Mouse (Mus musculus) adrenal gland, postnatal 14 days (tissue): Measurements from ENCODE around the gene Ifitm3. TPM values are rescaled to one million over a fixed set of nuclear protein-coding genes. Genes with fewer than 3 reads are reported as not detected.

ENCODE experiments used
- DNase-seq: peaks from one replicate; pipeline ENCODE4 v3.0.0; 2021; ENCODE audit warnings: mixed read lengths
- total RNA-seq: library from RNA; stranded (reverse); gene quantifications from 2 replicates; pipeline ENCODE4 v1.2.3, GENCODE M21; 2021

The Ifitm3 gene
- total RNA-seq, 1 experiment from 2014 or later: 169 TPM

DNA sequence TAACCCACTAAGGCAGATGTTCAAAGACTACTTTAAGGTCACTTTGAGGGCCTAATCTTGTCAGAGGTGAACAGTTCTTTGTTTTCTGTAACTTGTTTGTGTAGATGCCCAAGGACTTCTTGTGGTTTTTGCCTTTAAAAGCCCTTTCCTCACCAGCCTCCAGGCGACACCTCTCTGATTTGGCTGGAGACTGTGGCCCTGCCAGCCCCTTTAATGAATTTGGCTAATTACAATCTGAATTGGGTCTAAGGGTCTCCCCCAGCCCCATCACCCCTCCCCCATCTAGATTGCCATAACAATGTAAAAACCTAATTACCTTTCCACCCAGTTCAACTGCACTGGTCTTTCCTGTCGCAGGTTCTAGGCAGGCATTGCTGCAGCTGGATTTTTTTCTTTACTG is 47.8 kb downstream of the Ifitm3 start:
- DNase-seq: no peak

DNA sequence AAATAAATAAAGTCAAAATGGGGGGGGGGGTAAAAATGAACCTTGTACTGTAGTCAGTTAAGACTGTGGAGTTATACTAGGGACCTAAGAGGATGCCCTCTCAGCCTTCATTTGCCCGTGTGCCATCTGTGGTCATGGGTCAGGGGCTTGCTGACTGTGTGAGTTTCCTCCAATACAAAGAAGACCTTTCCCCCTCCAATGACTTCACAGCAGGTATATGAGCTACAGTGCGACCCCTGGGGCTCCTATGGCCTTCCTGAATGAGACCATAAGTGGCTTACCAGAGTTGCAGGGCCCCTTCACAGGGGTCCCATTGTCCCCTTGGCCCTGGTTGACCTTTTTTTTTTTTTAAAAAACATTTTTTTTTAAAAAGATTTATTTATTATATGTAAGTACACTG is 49.2 kb downstream of the Ifitm3 start:
- no peak for DNase-seq

DNA sequence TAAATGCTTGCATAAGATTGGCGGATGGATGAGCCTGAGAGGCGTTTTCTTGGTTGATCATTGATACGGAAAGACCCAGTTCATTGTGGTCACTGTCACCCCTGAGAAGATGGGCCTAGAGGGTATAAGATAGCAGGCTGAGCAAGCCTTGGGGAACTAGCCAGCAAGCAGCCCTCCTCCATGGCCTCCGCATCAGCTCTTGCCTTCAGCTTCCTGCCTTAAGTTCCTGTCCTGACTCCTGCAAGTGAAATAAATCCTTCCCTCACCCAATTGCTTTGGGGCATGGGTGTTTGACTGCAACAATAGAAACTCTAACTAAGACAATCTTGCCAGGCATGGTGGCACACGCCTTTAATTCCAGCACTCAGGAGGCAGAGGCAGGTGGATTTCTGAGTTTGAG is 50.5 kb downstream of the Ifitm3 start:
- DNase-seq: no peak

Other genes with a start within 250 kb of the Ifitm3 start
- gene Cyp2e1, start 247.0 kb downstream of the Ifitm3 start, total RNA-seq: 83.0 and 573 TPM in 2 replicates
- not detected in 2 replicates for gene Syce1, start 222.9 kb downstream of the Ifitm3 start, total RNA-seq
- gene Zfp941, start 188.6 kb downstream of the Ifitm3 start, total RNA-seq: 1.9 and 2.6 TPM in 2 replicates
- 1.4 and 31.0 TPM in 2 replicates for gene Urah, start 175.8 kb downstream of the Ifitm3 start, total RNA-seq
- gene Scgb1c1, start 165.2 kb downstream of the Ifitm3 start, total RNA-seq: not detected in 2 replicates
- not detected in 2 replicates for gene Odf3, start 163.0 kb downstream of the Ifitm3 start, total RNA-seq
- 0.89 TPM in 1 of 2 replicates, not detected in the other for gene Gm45785, start 154.4 kb downstream of the Ifitm3 start, total RNA-seq
- 44.8 and 61.1 TPM in 2 replicates for gene Ric8a, start 153.8 kb downstream of the Ifitm3 start, total RNA-seq
- 27.4 and 32.1 TPM in 2 replicates for gene Bet1l, start 153.2 kb downstream of the Ifitm3 start, total RNA-seq
- 114 TPM in 2 replicates for gene Psmd13, start 128.8 kb downstream of the Ifitm3 start, total RNA-seq
- gene Sirt3, start 128.5 kb downstream of the Ifitm3 start, total RNA-seq: 63.5 and 64.7 TPM in 2 replicates
- 3,010 and 3,145 TPM in 2 replicates for gene Cox8b, start 110.3 kb downstream of the Ifitm3 start, total RNA-seq
- 1.5 and 6.6 TPM in 2 replicates for gene Nlrp6, start 89.9 kb downstream of the Ifitm3 start, total RNA-seq
- 26.9 and 28.9 TPM in 2 replicates for gene Pgghg, start 69.4 kb downstream of the Ifitm3 start, total RNA-seq
- 0.63 and 1.4 TPM in 2 replicates for gene Ifitm5, start 60.5 kb downstream of the Ifitm3 start, total RNA-seq
- 1.1 TPM in 1 of 2 replicates, not detected in the other for gene Gm45717, start 54.8 kb downstream of the Ifitm3 start, total RNA-seq
- gene Ifitm2, start 54.8 kb downstream of the Ifitm3 start, total RNA-seq: 458 and 515 TPM in 2 replicates
- 7.3 and 13.5 TPM in 2 replicates for gene Ifitm1, start 43.5 kb downstream of the Ifitm3 start, total RNA-seq
- gene Ifitm6, start 7.2 kb upstream of the Ifitm3 start, total RNA-seq: 0.89 and 1.4 TPM in 2 replicates
- not detected in 2 replicates for gene Gm17387, start 18.4 kb upstream of the Ifitm3 start, total RNA-seq
- gene B4galnt4, start 50.3 kb upstream of the Ifitm3 start, total RNA-seq: 1.4 and 2.7 TPM in 2 replicates
- 0.96 and 3.5 TPM in 2 replicates for gene Pkp3, start 67.4 kb upstream of the Ifitm3 start, total RNA-seq
- 7.5 and 10.0 TPM in 2 replicates for gene Sigirr, start 89.8 kb upstream of the Ifitm3 start, total RNA-seq
- gene Ano9, start 107.0 kb upstream of the Ifitm3 start, total RNA-seq: 0.22 and 0.38 TPM in 2 replicates
- gene Ptdss2, start 111.6 kb upstream of the Ifitm3 start, total RNA-seq: 46.2 and 49.6 TPM in 2 replicates
- gene Rnh1, start 162.1 kb upstream of the Ifitm3 start, total RNA-seq: 186 and 200 TPM in 2 replicates
- 81.7 and 83.6 TPM in 2 replicates for gene Hras, start 183.2 kb upstream of the Ifitm3 start, total RNA-seq
- 7.6 and 9.6 TPM in 2 replicates for gene Lrrc56, start 183.4 kb upstream of the Ifitm3 start, total RNA-seq
- gene Lmntd2, start 203.3 kb upstream of the Ifitm3 start, total RNA-seq: 0.26 and 0.34 TPM in 2 replicates
- gene Rassf7, start 205.1 kb upstream of the Ifitm3 start, total RNA-seq: 4.9 and 5.2 TPM in 2 replicates
- 78.2 and 80.2 TPM in 2 replicates for gene Phrf1, start 218.0 kb upstream of the Ifitm3 start, total RNA-seq